Comparison of ENCODE assay signal across 1 mouse cellular context in genomic region chr2:166995796-166996532, GRCm38 (mm10).
TF ChIP-seq lines count a peak whose summit lies in the region.

Stau1 (minus strand) TSS chr2:166996299.

TF ChIP-seq in MEL, 35 proteins besides CTCF, POLR2A, EP300 and RAD21 (continued from another document):
- TF ChIP-seq MYB (IDR thresholded peaks at IDR 0.05; ENCODE audit: low read depth, low read length) (no peak), ZNF384 (IDR thresholded peaks at IDR 0.05; ENCODE audit: low read depth, low read length) (no peak), ZC3H11A (IDR thresholded peaks at IDR 0.05; ENCODE audit: low read depth, low read length) (no peak), SIN3A (IDR thresholded peaks at IDR 0.05; ENCODE audit: low read length) (peak; percentile 95)
